Mouse (Mus musculus) CD8-positive naive resting alpha-beta T cell, adult 2 months (primary cell): ENCODE data around the gene Ctbp1.

Experiments used
- DNase-seq, 2 experiments: peaks; one replicate each; pipeline ENCODE4 v3.0.0; 2022; ENCODE audit warnings: low read depth in 2 of 2, low spot score in 2 of 2

Ctbp1 gene

GRCm38 (mm10) chr5:33210515-33210914 lies 64.3 kb downstream of the Ctbp1 start:
- DNase-seq: no peak

- no peak for DNase-seq
Observed at GRCm38 (mm10) chr5:33208533-33209245, 66.1 kb downstream of the Ctbp1 start.

GRCm38 (mm10) chr5:33207136-33207535 lies 67.7 kb downstream of the Ctbp1 start:
- no peak for DNase-seq

GRCm38 (mm10) chr5:33206328-33206727 lies 68.5 kb downstream of the Ctbp1 start:
- DNase-seq: no peak

- DNase-seq: no peak
Observed at GRCm38 (mm10) chr5:33204284-33204683, 70.5 kb downstream of the Ctbp1 start.

- DNase-seq: peak; percentile 44 to 69
Observed at GRCm38 (mm10) chr5:33203691-33204242, 71.0 kb downstream of the Ctbp1 start.

GRCm38 (mm10) chr5:33203171-33203565 lies 71.6 kb downstream of the Ctbp1 start:
- no peak for DNase-seq

- DNase-seq: no peak
Observed at GRCm38 (mm10) chr5:33202516-33203170, 72.2 kb downstream of the Ctbp1 start.

GRCm38 (mm10) chr5:33201697-33202096 lies 73.1 kb downstream of the Ctbp1 start:
- no peak for DNase-seq

- DNase-seq: no peak
Observed at GRCm38 (mm10) chr5:33200071-33200470, 74.7 kb downstream of the Ctbp1 start.
